Mouse (Mus musculus): Measurements from ENCODE around the gene Nol4l. TPM values are rescaled to one million over a fixed set of nuclear protein-coding genes. Genes with fewer than 3 reads are reported as not detected.

Gene Nol4l
- polyA plus RNA-seq, 1 experiment from 2014 or later, result 17.1 TPM

GRCm38 (mm10) chr2:153414607-153415006, 115.2 kb downstream of the Nol4l start:
- no peak overlapping the region for H3K4me2 ChIP-seq (replicated peaks; ENCODE audit: low read depth, low read length)
- H3K9me3 ChIP-seq (ENCODE audit: control insufficient read depth, low read length), result no peaks in the 10 kb centered on the region
- no peaks in the 10 kb centered on the region for H3K27me3 ChIP-seq (ENCODE audit: control insufficient read depth, insufficient read depth, low read length)
- WGBS, result 25% methylated on average over 2 of the region's 2 CpGs
- no peak overlapping the region for H3K27ac ChIP-seq (ENCODE audit: low read depth, low read length)
- no peak overlapping the region for H3K4me3 ChIP-seq (ENCODE audit: low read length)
- no peaks in the 10 kb centered on the region for H3K4me1 ChIP-seq (ENCODE audit: control insufficient read depth, insufficient read depth, low read length)
- peaks cover 92% of the 10 kb centered on the region for H3K36me3 ChIP-seq (ENCODE audit: control insufficient read depth, insufficient read depth, low read length)
- ATAC-seq (ENCODE audit: low FRiP score, low TSS enrichment), result no peak
- no peak overlapping the region for H3K9ac ChIP-seq (ENCODE audit: low read depth, low read length)

- H3K9me3 ChIP-seq (ENCODE audit: control insufficient read depth, low read length), result no peaks in the 10 kb centered on the region
- no peak overlapping the region for H3K4me3 ChIP-seq (ENCODE audit: low read length)
- H3K27ac ChIP-seq (ENCODE audit: low read depth, low read length), result no peak overlapping the region
- H3K36me3 ChIP-seq (ENCODE audit: control insufficient read depth, insufficient read depth, low read length), result peaks cover 86% of the 10 kb centered on the region
- H3K27me3 ChIP-seq (ENCODE audit: control insufficient read depth, insufficient read depth, low read length), result no peaks in the 10 kb centered on the region
- no peak overlapping the region for H3K4me2 ChIP-seq (replicated peaks; ENCODE audit: low read depth, low read length)
- WGBS, result 73% methylated on average over 6 of the region's 6 CpGs
- no peak overlapping the region for H3K9ac ChIP-seq (ENCODE audit: low read depth, low read length)
- no peak for ATAC-seq (ENCODE audit: low FRiP score, low TSS enrichment)
- H3K4me1 ChIP-seq (ENCODE audit: control insufficient read depth, insufficient read depth, low read length), result no peaks in the 10 kb centered on the region
Observed at GRCm38 (mm10) chr2:153412563-153412962, 117.2 kb downstream of the Nol4l start.

DNA sequence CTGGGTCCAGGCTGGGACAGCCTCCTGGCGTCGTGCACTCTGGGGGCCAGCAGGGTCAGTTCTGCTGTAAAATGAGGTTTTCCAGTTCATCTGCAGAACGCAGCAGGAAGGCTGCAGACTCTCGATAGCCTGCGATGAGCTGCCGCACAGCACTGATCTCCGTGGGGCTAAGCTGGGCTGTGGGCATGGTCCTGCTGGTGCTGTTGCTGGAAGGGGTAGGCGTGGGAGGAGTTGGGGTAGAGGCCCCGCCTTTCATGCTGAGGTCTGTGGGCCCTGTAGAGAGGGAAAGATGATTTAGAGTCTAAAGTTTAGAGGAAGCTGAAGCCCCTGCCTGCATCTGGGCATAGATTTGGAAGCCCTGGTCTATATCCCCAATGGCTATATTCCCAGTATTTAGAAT, 118.2 kb downstream of the Nol4l start:
- ATAC-seq (ENCODE audit: low FRiP score, low TSS enrichment), result no peak

GRCm38 (mm10) chr2:153408971-153409370, 120.8 kb downstream of the Nol4l start:
- Histone ChIP-seq H3K27me3 (ENCODE audit: control insufficient read depth, insufficient read depth, low read length) (no peaks in the 10 kb centered on the region), H3K36me3 (ENCODE audit: control insufficient read depth, insufficient read depth, low read length) (peaks cover 68% of the 10 kb centered on the region), H3K4me1 (ENCODE audit: control insufficient read depth, insufficient read depth, low read length) (no peaks in the 10 kb centered on the region), H3K27ac (ENCODE audit: low read depth, low read length) (no peak overlapping the region), H3K4me2 (replicated peaks; ENCODE audit: low read depth, low read length) (no peak overlapping the region), H3K4me3 (ENCODE audit: low read length) (no peak overlapping the region), H3K9ac (ENCODE audit: low read depth, low read length) (no peak overlapping the region), H3K9me3 (ENCODE audit: control insufficient read depth, low read length) (no peaks in the 10 kb centered on the region)
- WGBS, result 84% methylated on average over 3 of the region's 3 CpGs
- no peak for ATAC-seq (ENCODE audit: low FRiP score, low TSS enrichment)

More for the DNA sequence above, 118.2 kb downstream of the Nol4l start:
- no peak overlapping the region for H3K9ac ChIP-seq (ENCODE audit: low read depth, low read length)
- no peaks in the 10 kb centered on the region for H3K9me3 ChIP-seq (ENCODE audit: control insufficient read depth, low read length)
- H3K36me3 ChIP-seq (ENCODE audit: control insufficient read depth, insufficient read depth, low read length), result peaks cover 76% of the 10 kb centered on the region
- WGBS, result 76% methylated on average over 9 of the region's 9 CpGs
- H3K27me3 ChIP-seq (ENCODE audit: control insufficient read depth, insufficient read depth, low read length), result no peaks in the 10 kb centered on the region
- no peak overlapping the region for H3K27ac ChIP-seq (ENCODE audit: low read depth, low read length)
- no peaks in the 10 kb centered on the region for H3K4me1 ChIP-seq (ENCODE audit: control insufficient read depth, insufficient read depth, low read length)
- no peak overlapping the region for H3K4me2 ChIP-seq (replicated peaks; ENCODE audit: low read depth, low read length)
- H3K4me3 ChIP-seq (ENCODE audit: low read length), result no peak overlapping the region

DNA sequence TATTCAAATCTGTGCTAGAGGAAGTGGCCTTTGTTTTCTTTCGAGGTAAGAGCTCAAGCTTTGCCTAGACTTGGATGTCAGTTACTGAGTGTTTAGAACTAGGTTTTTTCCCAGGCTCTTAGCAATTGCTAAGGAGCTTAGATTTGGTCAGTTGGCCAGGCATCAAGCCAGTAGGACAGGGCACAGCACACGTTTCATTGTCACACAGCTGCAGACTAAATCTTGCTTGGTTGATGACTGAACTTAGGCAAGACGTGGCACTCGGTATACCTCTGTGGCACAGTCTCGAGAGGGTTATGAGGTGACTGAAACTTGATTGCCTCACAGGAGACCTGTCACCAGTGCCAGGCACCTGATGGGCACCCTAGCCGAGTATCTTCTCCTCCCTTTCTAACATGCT, 122.9 kb downstream of the Nol4l start:
- no peaks in the 10 kb centered on the region for H3K27me3 ChIP-seq (ENCODE audit: control insufficient read depth, insufficient read depth, low read length)
- WGBS, result 78% methylated on average over 6 of the region's 6 CpGs
- ATAC-seq (ENCODE audit: low FRiP score, low TSS enrichment), result no peak
- H3K4me1 ChIP-seq (ENCODE audit: control insufficient read depth, insufficient read depth, low read length), result no peaks in the 10 kb centered on the region
- peaks cover 58% of the 10 kb centered on the region for H3K36me3 ChIP-seq (ENCODE audit: control insufficient read depth, insufficient read depth, low read length)
- H3K9ac ChIP-seq (ENCODE audit: low read depth, low read length), result no peak overlapping the region
- no peaks in the 10 kb centered on the region for H3K9me3 ChIP-seq (ENCODE audit: control insufficient read depth, low read length)
- H3K27ac ChIP-seq (ENCODE audit: low read depth, low read length), result no peak overlapping the region
- H3K4me2 ChIP-seq (replicated peaks; ENCODE audit: low read depth, low read length), result no peak overlapping the region
- no peak overlapping the region for H3K4me3 ChIP-seq (ENCODE audit: low read length)

DNA sequence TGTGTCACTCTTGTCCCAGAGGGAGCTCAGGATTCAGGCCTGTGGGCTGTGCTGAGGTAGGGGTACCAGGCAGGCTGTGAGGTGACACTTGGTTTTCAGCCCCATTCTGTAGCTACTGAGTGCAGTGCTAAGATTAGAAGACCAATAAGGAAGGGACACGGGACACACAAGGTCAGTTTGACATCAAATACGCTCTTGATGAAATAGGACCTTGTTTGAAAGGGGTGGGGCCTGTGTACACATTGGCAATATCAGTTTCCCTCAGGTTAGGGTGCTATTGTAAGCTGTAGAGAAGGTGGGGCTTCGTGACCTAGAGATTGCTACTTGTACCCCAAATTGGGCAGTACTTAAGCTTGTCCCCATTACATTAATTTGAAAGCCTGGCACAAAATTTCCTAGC, 124.9 kb downstream of the Nol4l start:
- Histone ChIP-seq H3K4me2 (replicated peaks; ENCODE audit: low read depth, low read length) (no peak overlapping the region), H3K9ac (ENCODE audit: low read depth, low read length) (no peak overlapping the region), H3K4me3 (ENCODE audit: low read length) (no peak overlapping the region), H3K27me3 (ENCODE audit: control insufficient read depth, insufficient read depth, low read length) (no peaks in the 10 kb centered on the region), H3K27ac (ENCODE audit: low read depth, low read length) (no peak overlapping the region), H3K4me1 (ENCODE audit: control insufficient read depth, insufficient read depth, low read length) (no peaks in the 10 kb centered on the region), H3K36me3 (ENCODE audit: control insufficient read depth, insufficient read depth, low read length) (peaks cover 61% of the 10 kb centered on the region), H3K9me3 (ENCODE audit: control insufficient read depth, low read length) (no peaks in the 10 kb centered on the region)
- WGBS, result 84% methylated on average over 3 of the region's 3 CpGs
- no peak for ATAC-seq (ENCODE audit: low FRiP score, low TSS enrichment)

GRCm38 (mm10) chr2:153404062-153404461, 125.7 kb downstream of the Nol4l start:
- peaks cover 61% of the 10 kb centered on the region for H3K36me3 ChIP-seq (ENCODE audit: control insufficient read depth, insufficient read depth, low read length)
- H3K4me1 ChIP-seq (ENCODE audit: control insufficient read depth, insufficient read depth, low read length), result no peaks in the 10 kb centered on the region
- H3K4me3 ChIP-seq (ENCODE audit: low read length), result no peak overlapping the region
- 94% methylated on average over 3 of the region's 3 CpGs for WGBS
- H3K9ac ChIP-seq (ENCODE audit: low read depth, low read length), result no peak overlapping the region
- H3K4me2 ChIP-seq (replicated peaks; ENCODE audit: low read depth, low read length), result no peak overlapping the region
- H3K27me3 ChIP-seq (ENCODE audit: control insufficient read depth, insufficient read depth, low read length), result no peaks in the 10 kb centered on the region
- H3K27ac ChIP-seq (ENCODE audit: low read depth, low read length), result no peak overlapping the region
- no peaks in the 10 kb centered on the region for H3K9me3 ChIP-seq (ENCODE audit: control insufficient read depth, low read length)
- ATAC-seq (ENCODE audit: low FRiP score, low TSS enrichment), result no peak

- no peak overlapping the region for H3K4me3 ChIP-seq (ENCODE audit: low read length)
- no peak overlapping the region for H3K27ac ChIP-seq (ENCODE audit: low read depth, low read length)
- no peaks in the 10 kb centered on the region for H3K27me3 ChIP-seq (ENCODE audit: control insufficient read depth, insufficient read depth, low read length)
- 81% methylated on average over 15 of the region's 15 CpGs for WGBS
- H3K4me1 ChIP-seq (ENCODE audit: control insufficient read depth, insufficient read depth, low read length), result no peaks in the 10 kb centered on the region
- H3K9me3 ChIP-seq (ENCODE audit: control insufficient read depth, low read length), result peaks cover 3% of the 10 kb centered on the region; the same call in 1 of the 2 replicates
- no peak overlapping the region for H3K9ac ChIP-seq (ENCODE audit: low read depth, low read length)
- H3K36me3 ChIP-seq (ENCODE audit: control insufficient read depth, insufficient read depth, low read length), result peaks cover 86% of the 10 kb centered on the region
- H3K4me2 ChIP-seq (replicated peaks; ENCODE audit: low read depth, low read length), result no peak overlapping the region
- no peak for ATAC-seq (ENCODE audit: low FRiP score, low TSS enrichment)
Observed at GRCm38 (mm10) chr2:153399166-153399565, 130.6 kb downstream of the Nol4l start.

GRCm38 (mm10) chr2:153397790-153398515, 131.8 kb downstream of the Nol4l start:
- Histone ChIP-seq H3K4me3 (ENCODE audit: low read length) (no peak overlapping the region), H3K36me3 (ENCODE audit: control insufficient read depth, insufficient read depth, low read length) (peaks cover 97% of the 10 kb centered on the region), H3K4me2 (replicated peaks; ENCODE audit: low read depth, low read length) (no peak overlapping the region), H3K27ac (ENCODE audit: low read depth, low read length) (no peak overlapping the region), H3K4me1 (ENCODE audit: control insufficient read depth, insufficient read depth, low read length) (no peaks in the 10 kb centered on the region), H3K27me3 (ENCODE audit: control insufficient read depth, insufficient read depth, low read length) (no peaks in the 10 kb centered on the region), H3K9ac (ENCODE audit: low read depth, low read length) (no peak overlapping the region), H3K9me3 (ENCODE audit: control insufficient read depth, low read length) (peaks cover 3% of the 10 kb centered on the region; the same call in 1 of the 2 replicates)
- no peak for ATAC-seq (ENCODE audit: low FRiP score, low TSS enrichment)
- WGBS, result 86% methylated on average over 11 of the region's 11 CpGs
